Mouse (Mus musculus) adrenal gland, adult 2 months (tissue): ENCODE results near the gene Defb38. TPM values are rescaled to one million over a fixed set of nuclear protein-coding genes. Genes with fewer than 3 reads are reported as not detected.

ENCODE experiments used
- DNase-seq: peaks from one replicate; pipeline ENCODE4 v3.0.0; 2021
- long read RNA-seq: library from polyadenylated mRNA; stranded (forward); transcript quantifications from one replicate; pipeline ENCODE4 v2.0.0, GENCODE M21; 2021
- polyA plus RNA-seq: library from polyadenylated mRNA; depleted of rRNA; stranded (reverse); fragments of >200 nt; gene quantifications from 2 replicates; pipeline ENCODE4 v1.2.3, GENCODE M21; 2012; rRNA removed
- total RNA-seq, 2 experiments: library from RNA; stranded (reverse); gene quantifications; 2 replicates each; pipeline ENCODE4 v1.2.3; 2021

The Defb38 gene
- total RNA-seq (not detected), polyA plus RNA-seq (not detected in 2 replicates)
- long read RNA-seq = 0 reads

DNA sequence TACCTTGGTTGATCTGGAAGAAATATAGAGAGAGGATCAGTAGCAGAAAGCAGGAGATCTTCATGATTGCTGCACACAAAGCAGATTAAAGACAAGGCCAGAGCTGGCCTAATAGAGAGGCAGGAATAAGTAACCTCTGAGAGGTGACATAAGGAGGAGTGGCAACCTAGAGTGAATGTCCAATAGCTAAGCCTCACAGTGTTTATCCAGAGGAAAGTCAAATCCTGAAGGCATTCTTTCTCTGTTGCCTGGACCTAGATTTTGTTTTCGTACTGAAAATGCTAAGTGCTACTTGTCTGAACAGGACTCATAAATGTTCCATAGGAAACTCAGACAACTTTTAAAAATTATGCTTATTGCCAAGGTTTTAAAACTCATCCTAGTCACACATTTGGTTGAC lies at the start of gene Defb38:
Defb38 (minus strand) TSS at position 101 of the 400 bp plus-strand sequence.
- no peak for DNase-seq

DNA sequence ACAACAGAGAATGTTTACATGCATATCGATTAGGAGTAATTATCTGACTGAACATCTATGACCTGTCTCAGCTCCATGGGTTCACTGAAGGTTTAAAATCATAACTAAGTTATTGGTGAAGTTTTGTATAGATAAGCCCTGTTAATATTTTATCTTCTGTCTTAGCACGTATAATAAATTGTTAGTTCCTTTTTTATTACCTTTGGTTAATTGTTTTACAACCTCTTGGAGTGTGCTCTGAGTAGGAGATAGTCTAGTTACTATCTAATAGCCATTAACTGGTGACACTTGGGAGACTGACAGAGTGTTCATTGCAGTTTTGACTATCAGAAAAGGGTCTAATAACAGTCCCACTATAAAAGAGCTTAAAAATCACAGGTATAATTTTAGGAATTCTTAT lies 39.6 kb upstream of the Defb38 start:
- no peak for DNase-seq

DNA sequence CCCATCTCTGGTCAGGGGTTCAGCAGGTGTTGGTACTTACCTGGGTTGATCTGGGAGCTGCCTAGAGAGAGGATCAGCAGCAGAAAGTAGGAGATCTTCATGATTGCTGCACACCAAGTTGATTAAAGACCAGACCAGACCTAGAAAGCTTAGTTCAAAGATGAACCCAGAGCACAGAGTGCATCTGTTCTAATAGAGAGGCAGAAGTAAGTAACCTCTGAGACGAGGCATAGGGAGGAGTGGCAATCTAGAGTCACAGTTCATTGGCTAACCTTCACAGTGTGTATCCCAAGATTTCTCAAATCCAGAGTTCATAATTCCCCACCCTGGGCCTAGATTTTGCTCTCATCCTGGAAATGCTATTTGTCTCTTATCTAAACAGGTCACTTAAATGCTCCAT lies 38.3 kb upstream of the Defb38 start, which contains the start of gene Defb39:
Defb39 (minus strand) TSS at position 101 of the 400 bp plus-strand sequence.
- no peak for DNase-seq

DNA sequence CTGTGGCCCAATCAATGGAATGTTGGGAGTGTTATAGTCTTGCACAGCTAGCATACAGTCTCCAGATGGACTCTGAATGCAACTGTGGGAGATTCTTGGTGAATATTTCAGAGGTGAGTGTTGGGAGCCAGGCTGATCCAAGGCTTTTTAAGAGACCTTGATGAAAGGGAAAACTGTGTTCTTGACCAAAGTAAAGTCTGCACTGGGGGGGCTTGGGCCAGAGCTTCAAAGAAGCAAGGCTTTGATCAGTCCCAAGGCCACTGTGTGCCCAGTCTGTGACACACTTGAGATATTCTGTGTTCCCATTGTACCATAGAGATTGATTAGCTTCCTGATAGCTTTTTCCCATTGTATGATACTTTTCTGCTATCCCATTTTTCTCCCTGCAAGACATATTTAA lies 36.5 kb upstream of the Defb38 start:
- DNase-seq = peak; percentile 51

GRCm38 (mm10) chr8:19045242-19045641 lies 18.9 kb upstream of the Defb38 start:
- DNase-seq = no peak

Other genes starting within 250 kb of the Defb38 start
- gene Defb40, start 48.3 kb downstream of the Defb38 start, total RNA-seq = not detected
- gene Defb40, start 48.3 kb downstream of the Defb38 start, polyA plus RNA-seq = not detected in 2 replicates
- 1 to 10 TPM in 1 of 2 experiments, not detected in 1; 1.1 TPM for gene Defb37, start 35.5 kb downstream of the Defb38 start, total RNA-seq
- gene Defb37, start 35.5 kb downstream of the Defb38 start, polyA plus RNA-seq = not detected in 2 replicates
- not detected for gene Defb39, start 38.2 kb upstream of the Defb38 start, total RNA-seq
- gene Defb39, start 38.2 kb upstream of the Defb38 start, polyA plus RNA-seq = not detected in 2 replicates
- not detected for gene Defb12, start 88.3 kb upstream of the Defb38 start, total RNA-seq
- not detected in 2 replicates for gene Defb12, start 88.3 kb upstream of the Defb38 start, polyA plus RNA-seq
- not detected for gene Defb34, start 97.2 kb upstream of the Defb38 start, total RNA-seq
- gene Defb34, start 97.2 kb upstream of the Defb38 start, polyA plus RNA-seq = not detected in 2 replicates
- gene Gm45826, start 114.2 kb upstream of the Defb38 start, total RNA-seq = not detected
- not detected in 2 replicates for gene Gm45826, start 114.2 kb upstream of the Defb38 start, polyA plus RNA-seq
- not detected for gene Defb14, start 167.8 kb upstream of the Defb38 start, total RNA-seq
- gene Defb14, start 167.8 kb upstream of the Defb38 start, polyA plus RNA-seq = not detected in 2 replicates
- not detected for gene Defb4, start 172.1 kb upstream of the Defb38 start, total RNA-seq
- gene Defb4, start 172.1 kb upstream of the Defb38 start, polyA plus RNA-seq = not detected in 2 replicates
- not detected for gene Defb6, start 198.9 kb upstream of the Defb38 start, total RNA-seq
- gene Defb6, start 198.9 kb upstream of the Defb38 start, polyA plus RNA-seq = not detected in 2 replicates
- not detected for gene Defb46, start 213.3 kb upstream of the Defb38 start, total RNA-seq
- gene Defb46, start 213.3 kb upstream of the Defb38 start, polyA plus RNA-seq = not detected in 2 replicates
- not detected for gene Defb5, start 221.0 kb upstream of the Defb38 start, total RNA-seq
- not detected in 2 replicates for gene Defb5, start 221.0 kb upstream of the Defb38 start, polyA plus RNA-seq